Mouse (Mus musculus): Measurements from ENCODE around the gene Ttc30b. TPM values are rescaled to one million over a fixed set of nuclear protein-coding genes. Genes with fewer than 3 reads are reported as not detected.
"Not testable (repeated sequence)": the region's sequence is repeated elsewhere in the genome, so short reads cannot be mapped to it uniquely, and the experiment has no call there.

Gene Ttc30b
- total RNA-seq, 2 experiments from 2014 or later: 11.5 to 12.7 TPM

DNA sequence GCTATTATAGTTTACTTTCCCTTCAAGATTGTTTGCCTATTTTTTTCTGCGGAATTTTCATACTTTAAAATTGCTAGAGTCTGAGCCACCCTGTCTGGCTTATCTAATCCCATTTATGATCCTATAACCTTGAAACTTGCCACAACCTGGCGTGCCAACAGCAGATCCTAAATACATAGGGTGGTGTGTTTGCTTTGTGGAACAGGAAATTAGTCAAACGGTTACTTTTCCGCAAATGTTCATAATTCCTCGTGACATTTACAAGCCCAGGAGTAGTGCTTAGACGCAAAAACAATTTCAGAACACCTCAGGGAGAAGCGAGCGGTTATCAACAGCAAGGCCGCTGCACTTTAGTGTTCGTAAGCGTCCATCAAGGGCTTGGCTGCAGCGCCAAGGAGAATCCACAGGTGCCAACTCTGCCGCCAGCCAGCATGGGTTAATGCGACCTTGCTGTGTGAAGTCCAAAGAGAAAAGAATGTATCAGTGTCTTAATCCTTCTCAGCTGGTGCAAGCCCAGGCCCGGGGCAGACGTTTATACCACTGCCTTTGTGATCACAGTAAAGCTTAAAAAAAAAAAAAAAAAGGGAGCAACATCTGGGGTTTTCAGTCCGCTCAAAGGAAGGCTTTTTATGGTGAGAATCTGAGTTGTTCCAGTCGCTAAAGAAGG lies 20.9 kb upstream of the Ttc30b start:
- no peak for DNase-seq (ENCODE audit: low spot score in 2 of 2)
- intact Hi-C loops (cut with DNase I): no loop called here

- intact Hi-C loops (cut with DNase I): no loop called here
- DNase-seq (ENCODE audit: low spot score in 2 of 2): no peak
These were observed 17.3 kb upstream of the Ttc30b start for GRCm38 (mm10) chr2:75955709-75956108.

GRCm38 (mm10) chr2:75953320-75953719 lies 14.9 kb upstream of the Ttc30b start:
- DNase-seq (ENCODE audit: low spot score in 2 of 2): no peak
- intact Hi-C loops (cut with DNase I): no loop called here

GRCm38 (mm10) chr2:75950685-75951084 lies 12.3 kb upstream of the Ttc30b start:
- no peak for DNase-seq (ENCODE audit: low spot score in 2 of 2)
- intact Hi-C loops (cut with DNase I): no loop called here

DNA sequence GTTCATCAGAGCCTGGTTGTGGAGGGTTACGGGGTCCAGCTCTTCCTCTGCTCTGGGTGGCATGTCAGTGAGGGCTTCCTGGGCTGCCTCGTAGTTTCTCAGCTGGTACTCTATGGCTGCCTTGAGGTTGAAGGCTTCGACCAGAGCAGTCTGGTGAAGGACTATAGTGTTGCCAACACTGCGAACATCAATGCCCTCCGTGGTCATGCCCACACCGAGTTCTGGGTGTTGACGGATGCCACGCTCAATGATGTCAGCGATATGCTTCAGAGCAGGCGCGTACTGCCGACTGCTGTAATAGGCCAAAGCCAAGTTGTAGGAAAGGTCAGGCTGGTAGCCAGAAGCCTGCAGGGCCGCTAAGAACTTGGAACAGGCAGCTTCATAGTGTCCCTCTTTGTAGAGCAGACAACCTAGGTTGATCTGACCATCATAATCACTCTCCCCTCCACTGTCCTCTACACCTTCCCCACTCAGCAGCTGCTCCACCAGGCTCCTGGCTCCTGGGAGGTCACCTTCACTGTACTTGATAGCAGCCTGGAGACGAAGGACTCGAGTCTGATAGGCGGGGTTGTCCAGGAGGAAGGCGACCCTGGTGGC lies 767 bp downstream of the Ttc30b start:
- intact Hi-C loops (cut with DNase I); DNase-seq (ENCODE audit: low spot score in 2 of 2): not testable (repeated sequence)

DNA sequence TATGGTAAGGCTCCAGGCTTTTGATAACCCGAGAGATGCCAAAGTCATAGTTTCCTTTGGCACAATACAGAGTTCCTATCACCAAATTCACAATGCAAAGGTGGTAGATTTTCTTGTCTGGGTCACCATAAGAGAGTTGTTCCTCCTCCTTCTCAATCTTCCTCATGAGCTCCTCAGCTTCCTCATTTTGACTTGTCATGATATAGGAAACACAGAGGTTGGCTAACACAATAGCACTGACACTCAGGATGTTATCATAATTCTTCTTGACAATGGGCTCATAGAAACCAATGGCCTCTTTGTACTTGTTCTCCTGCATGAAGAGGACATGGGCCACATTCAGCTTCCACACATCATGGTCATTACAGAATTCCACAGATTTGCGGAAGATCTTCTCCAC lies 1.7 kb downstream of the Ttc30b start:
- DNase-seq (ENCODE audit: low spot score in 2 of 2); intact Hi-C loops (cut with DNase I): not testable (repeated sequence)

GRCm38 (mm10) chr2:75933541-75933940 lies 4.8 kb downstream of the Ttc30b start:
- DNase-seq (ENCODE audit: low spot score in 2 of 2): no peak
- intact Hi-C loops (cut with DNase I): no loop called here

- intact Hi-C loops (cut with DNase I): no loop called here
- DNase-seq (ENCODE audit: low spot score in 2 of 2): peak in 1 of 2 experiments; percentile 12
These were observed 7.4 kb downstream of the Ttc30b start for GRCm38 (mm10) chr2:75930941-75931340.

DNA sequence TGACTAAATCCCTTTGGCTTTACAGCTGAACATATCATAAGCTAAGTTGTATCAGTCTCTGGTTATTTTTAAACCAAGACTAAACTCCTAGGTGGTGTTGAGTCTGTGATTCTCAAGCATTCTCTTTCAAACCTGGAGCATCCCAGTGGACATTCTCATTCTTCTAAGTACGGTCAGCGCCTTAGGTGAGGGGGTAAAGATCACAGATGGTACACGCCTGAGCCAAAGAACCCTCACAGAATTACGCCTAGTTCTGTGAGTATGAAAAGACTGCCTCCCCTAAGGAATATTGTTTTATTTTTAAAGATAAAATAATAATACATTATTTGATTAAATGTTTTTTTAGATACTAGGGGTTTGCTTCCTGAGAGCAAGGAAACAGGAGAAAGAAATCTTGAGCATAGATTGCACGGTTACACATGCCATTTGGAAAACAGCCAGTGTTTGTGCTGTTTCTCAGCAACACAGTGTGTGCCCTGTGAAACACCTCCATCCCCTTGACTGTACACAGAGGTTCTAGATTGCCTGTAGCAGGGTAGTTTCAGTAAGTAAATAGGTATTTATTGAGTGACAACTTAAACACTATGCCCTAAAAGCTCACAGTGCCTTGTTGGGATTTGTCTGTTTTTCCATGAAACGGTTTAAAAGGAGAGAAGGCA lies 8.5 kb downstream of the Ttc30b start:
- intact Hi-C loops (cut with DNase I): no loop called here
- no peak for DNase-seq (ENCODE audit: low spot score in 2 of 2)

GRCm38 (mm10) chr2:75929141-75929540 lies 9.2 kb downstream of the Ttc30b start:
- intact Hi-C loops (cut with DNase I): no loop called here
- no peak for DNase-seq (ENCODE audit: low spot score in 2 of 2)

- DNase-seq (ENCODE audit: low spot score in 2 of 2): no peak
- intact Hi-C loops (cut with DNase I): no loop called here
These were observed 10.4 kb downstream of the Ttc30b start for GRCm38 (mm10) chr2:75928011-75928410.

- intact Hi-C loops (cut with DNase I): no loop called here
- DNase-seq (ENCODE audit: low spot score in 2 of 2): no peak
These were observed 12.3 kb downstream of the Ttc30b start for GRCm38 (mm10) chr2:75926061-75926460.

DNA sequence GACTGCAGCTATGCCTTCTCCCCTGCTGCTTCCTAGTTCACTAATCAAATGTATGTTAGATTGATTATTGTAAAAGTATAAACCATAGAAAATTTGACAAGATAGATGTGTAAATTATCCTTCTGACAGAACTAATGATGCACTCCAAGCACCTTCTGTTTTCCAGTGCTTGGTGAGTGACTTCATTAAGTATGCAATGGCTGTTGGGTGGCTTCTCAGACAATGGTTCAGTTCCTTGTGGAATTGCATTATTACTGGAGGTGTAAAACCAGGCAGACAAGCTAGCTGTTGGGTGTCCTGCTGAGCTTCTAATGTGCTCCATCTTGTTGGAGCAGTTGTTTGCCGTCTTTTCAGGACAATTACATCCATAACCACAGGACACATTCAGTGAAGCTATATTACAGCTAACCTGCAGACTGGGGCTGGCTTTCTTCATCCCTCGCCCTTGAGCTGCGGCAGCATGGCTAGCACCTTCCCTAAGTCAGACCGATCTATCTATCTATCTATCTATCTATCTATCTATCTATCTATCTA lies 14.5 kb downstream of the Ttc30b start:
- no peak for DNase-seq (ENCODE audit: low spot score in 2 of 2)
- intact Hi-C loops (cut with DNase I): no loop called here

- intact Hi-C loops (cut with DNase I): no loop called here
- no peak for DNase-seq (ENCODE audit: low spot score in 2 of 2)
These were observed 23.3 kb downstream of the Ttc30b start for GRCm38 (mm10) chr2:75915040-75915439.

DNA sequence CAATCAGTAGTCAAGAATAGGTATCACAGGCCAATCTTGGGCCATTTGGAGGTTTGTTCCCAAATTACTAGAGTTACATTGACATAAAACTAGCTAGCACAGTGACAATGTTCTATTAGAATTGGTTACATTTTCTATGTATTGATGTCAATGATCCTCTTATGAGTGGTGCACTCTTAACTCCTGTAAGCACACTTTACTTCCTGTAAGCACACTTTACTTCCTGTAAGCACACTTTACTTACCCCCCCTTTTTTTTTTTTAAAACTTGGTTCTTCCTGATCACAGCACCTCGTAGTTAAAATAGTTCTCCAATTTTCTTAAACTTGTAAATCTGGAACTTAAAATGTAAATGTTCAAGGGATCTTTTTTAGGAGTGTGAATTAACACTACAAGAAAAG lies 31.2 kb downstream of the Ttc30b start:
- intact Hi-C loops (cut with DNase I): no loop called here
- no peak for DNase-seq (ENCODE audit: low spot score in 2 of 2)

- intact Hi-C loops (cut with DNase I): no loop called here
- DNase-seq (ENCODE audit: low spot score in 2 of 2): no peak
These were observed 36.5 kb downstream of the Ttc30b start for GRCm38 (mm10) chr2:75901869-75902268.

GRCm38 (mm10) chr2:75900281-75900680 lies 38.1 kb downstream of the Ttc30b start:
- intact Hi-C loops (cut with DNase I): no loop called here
- DNase-seq (ENCODE audit: low spot score in 2 of 2): no peak

DNA sequence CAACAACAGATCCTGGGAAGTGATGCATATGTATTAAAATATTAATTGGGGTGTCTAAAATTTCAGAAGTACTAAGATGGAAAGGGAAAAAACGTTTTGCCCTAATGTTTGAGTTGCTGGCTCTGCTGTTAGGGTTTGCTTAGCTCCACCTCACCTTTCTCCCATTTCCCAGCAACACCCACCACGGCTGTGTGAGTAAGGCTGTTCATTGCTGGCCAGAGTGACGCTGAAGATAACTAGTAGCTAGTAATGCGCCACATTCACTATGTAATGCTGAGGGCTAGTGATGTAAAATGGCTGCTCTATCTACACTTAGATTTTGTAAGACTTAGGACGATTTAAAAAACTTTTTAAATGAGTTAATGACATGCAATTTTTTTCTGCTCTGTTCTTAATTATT lies 42.7 kb downstream of the Ttc30b start:
- intact Hi-C loops (cut with DNase I): no loop called here
- DNase-seq (ENCODE audit: low spot score in 2 of 2): no peak

GRCm38 (mm10) chr2:75891981-75892380 lies 46.4 kb downstream of the Ttc30b start:
- no peak for DNase-seq (ENCODE audit: low spot score in 2 of 2)
- intact Hi-C loops (cut with DNase I): loop anchor here (5.0 kb wide), 1 partner anchor 175 kb away; no protein-coding TSS in a partner anchor

All from left cerebral cortex, postnatal 36 days (tissue).